Mouse (Mus musculus) embryonic fibroblast, embryonic 13.5 days (primary cell): ENCODE results near the gene Eefsec.
A peak's percentile ranks its signal among the peaks of the same experiment; 100 is the strongest.

Experiments used
- CTCF ChIP-seq: IDR thresholded peaks from 2 replicates; pipeline ENCODE4 v1.5.1; 2011; ENCODE audit warnings: mild to moderate bottlenecking, control low read depth, low read length, moderate library complexity, borderline replicate concordance; ENCODE audit not compliant: insufficient read depth
- POLR2A ChIP-seq: IDR thresholded peaks from 2 replicates; pipeline ENCODE4 v1.6.1; 2011; ENCODE audit warnings: low read depth, mild to moderate bottlenecking, control low read depth, low read length, moderate library complexity

DNA sequence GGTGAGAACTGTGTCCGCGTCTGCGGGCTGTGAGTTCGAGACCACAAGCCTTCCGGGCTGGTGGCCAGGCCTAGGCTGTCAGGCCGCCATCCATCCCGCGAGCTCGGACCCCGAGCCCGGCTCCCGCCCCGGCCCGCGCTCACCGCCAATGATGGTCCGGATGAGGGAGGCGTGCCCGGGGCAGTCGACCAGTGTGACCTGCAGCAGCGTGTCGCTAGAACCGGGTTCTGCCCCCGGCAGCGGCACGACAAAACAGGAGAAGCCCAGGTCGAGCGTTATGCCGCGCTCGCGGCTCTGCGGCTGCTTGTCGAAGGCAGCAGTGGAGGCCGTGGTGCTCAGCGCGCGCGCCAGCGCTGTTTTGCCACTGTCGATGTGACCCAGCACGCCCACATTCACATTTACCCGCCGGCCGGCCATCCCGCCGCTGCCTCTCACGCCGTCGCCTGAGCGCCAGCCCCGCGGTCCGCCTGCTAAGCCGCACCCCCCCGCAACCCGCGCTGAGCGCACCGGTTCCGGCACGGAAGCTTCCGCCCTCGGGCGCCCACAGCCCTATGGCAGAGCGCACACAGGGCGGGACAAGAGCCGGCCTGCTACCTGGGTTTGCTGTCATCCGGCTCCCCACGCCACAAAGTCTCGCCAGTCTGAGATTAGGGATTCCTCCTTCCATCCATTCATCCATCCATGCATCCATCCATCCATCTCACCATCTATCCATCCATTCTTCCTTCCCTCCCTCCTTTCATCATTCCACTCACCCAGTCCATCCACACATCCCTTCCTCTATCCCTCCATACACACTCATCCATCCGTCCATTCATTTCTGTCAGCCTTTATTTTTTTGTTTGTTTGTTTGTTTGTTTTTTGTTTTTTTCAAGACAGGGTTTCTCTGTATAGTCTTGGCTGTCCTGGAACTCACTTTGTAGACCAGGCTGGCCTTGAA, at the start of gene Eefsec:
- TF ChIP-seq CTCF (no peak), POLR2A (peak; percentile 68; the same call in 1 of the 2 replicates)
